Mouse (Mus musculus): ENCODE measurements around the gene Acr.

Acr gene

GRCm38 (mm10) chr15:89548837-89549236 lies 19.3 kb upstream of the Acr start:
- peak; percentile 68 for DNase-seq

DNA sequence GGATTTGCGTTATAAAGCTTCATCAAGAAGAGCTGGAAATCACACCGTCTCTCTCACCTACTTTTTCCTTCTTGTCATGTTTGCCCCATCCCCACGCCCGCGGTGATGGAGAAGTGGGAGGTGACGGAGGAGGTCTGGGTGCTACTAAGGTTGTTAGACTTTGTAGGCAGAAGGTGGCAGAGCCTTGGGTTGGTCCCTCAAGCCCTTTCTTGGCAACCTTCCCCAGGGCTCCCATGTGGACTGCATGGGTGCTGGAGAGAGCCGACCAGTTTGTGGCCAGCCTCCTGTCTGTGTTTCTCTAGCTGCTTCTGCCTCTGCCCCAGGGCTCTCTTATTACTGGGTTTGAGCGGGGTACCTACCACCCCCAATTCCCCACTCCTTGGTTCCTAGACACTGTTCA lies 17.6 kb upstream of the Acr start:
- no peak for DNase-seq

GRCm38 (mm10) chr15:89551733-89552132 lies 16.4 kb upstream of the Acr start:
- DNase-seq = no peak

DNA sequence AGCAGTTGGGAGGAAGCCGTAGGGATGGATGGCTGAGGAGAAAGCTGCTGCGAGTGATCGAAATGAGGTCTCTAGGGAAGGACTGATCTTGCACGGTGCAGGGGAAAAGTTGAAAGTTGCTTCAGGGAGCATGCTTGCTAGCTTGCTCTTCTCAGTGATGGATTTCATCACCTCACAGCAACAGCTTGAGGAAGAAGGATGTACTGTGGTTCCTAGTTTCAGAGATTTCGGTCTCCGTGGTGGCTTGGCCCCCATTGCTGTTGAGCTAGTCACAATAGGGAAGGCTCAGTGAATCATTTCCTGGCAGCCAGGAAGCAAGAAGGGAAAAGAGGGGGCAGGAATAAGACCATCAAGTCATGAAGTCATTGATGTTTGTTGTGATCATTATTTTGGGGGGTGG lies 12.5 kb upstream of the Acr start:
- no peak for DNase-seq

GRCm38 (mm10) chr15:89556401-89557178 lies 11.5 kb upstream of the Acr start:
- DNase-seq = peak; percentile 47

DNA sequence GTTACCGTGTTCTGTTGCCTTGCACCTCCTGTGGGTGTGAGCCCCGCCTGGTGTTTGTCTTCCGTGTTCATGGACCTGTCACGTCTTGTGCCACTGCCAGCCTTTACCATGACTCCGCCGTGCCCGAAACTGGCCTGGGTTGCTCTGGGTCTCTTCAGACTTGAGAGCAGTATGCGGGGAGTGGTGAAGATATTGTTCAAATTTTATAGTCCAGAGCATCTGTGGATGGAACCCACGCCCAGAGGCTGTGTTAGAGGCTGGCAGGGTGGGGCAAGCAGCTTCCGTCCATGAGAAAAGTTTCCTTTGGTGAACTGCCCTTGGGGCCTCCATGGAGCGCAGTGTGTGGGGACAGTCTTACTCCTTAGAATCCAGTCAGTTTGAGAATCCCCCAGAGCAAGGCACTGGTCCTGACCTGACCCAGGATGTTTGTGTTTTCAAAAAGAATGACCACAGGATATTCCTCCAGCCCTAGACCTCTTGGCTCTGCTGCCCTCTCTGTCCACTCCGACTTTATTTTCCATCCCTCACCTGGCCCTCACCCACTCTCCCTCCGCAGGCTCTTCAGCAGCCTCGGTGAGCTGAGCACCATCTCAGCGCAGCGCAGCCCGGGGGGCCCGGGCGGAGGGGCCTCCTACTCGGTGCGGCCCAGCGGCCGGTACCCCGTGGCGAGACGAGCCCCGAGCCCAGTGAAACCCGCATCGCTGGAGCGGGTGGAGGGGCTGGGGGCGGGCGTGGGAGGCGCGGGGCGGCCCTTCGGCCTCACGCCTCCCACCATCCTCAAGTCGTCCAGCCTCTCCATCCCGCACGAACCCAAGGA lies 10.7 kb upstream of the Acr start:
- DNase-seq = no peak

GRCm38 (mm10) chr15:89557996-89558390 lies 10.1 kb upstream of the Acr start:
- DNase-seq = no peak

DNA sequence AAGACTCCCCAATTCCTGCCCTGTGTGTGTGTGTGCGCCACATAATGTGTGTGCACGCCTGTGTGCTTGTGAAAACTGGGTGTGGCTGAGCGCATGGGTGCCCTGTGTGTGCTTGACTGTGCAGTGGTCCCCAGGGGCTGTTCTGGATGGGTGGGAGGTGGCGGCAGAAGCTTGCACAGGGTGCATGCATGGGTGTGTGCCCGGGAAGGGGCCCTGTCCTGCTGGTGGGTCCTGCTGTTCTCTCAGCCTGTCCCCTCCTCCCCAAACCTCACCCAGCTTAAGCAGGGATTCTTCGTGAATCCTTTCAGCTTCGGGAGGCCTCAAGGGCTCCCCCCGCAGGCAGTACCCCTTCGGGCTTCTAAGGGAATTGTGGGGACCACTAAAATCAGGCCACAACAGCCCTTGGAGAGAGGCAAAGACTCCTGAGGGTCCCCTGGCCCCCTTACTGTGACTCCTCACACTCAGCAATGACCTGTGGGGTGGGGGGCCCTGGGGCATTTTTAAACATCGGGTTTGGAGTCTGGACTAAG lies 8.9 kb upstream of the Acr start:
- DNase-seq = no peak

DNA sequence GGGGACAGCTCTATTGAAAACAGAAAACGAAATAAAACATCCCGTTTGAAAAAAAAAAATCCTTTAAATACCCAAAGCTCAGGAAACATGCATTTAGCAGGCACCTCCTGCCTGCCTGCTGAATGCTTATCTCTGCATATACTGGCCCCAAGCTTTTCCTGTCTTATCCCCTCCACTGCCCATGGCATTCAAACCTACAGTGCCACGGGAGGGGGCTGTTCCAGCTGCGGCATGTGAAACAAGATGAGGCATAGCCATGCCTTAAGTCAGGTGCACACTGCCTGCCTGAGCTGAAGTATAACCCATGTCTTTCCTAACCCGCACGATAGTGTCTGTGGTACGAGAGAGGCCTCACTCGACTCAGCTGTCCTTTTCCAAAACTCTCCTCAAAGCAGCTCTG lies 4.0 kb downstream of the Acr start:
- no peak for DNase-seq

DNA sequence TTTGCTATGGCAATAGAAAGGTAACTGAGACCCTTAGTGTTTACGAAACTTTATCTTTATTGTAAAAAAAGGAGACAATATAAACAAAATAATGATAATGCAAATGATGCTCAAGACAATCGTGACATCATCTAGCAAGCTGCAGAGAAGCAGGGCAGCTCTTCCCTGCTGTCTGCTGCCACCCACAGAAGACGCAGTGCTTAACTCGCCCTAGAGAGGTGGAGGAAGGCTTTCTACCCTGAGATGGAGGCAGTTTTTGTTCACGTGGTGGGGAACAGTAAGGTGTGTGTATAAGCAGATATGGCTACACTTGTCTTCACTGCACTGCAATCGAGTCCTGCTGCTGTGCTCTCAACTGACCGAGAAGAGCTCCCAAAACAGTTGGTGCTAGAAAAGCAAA lies 14.4 kb downstream of the Acr start:
- DNase-seq = no peak

GRCm38 (mm10) chr15:89585101-89585500 lies 17.0 kb downstream of the Acr start:
- no peak for DNase-seq

DNA sequence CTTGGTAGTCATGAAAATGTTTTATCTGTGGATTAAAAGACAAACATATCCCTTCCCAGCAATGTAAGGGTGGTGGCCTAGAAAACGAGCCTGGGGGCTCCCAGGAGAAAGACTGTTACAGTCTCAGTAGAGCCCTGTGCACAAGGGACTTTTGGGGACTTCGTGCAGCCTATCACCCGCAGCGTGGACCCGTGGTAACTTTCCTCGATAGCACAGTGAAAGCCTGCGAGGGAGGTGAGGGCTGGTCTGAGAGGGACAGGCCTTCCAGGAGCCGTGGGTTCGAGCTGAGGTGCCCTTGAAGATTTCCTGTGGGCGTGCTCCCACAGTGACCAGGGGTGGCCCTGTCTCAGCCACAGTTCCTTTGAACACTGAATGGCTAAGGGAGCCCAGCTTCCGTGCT lies 17.5 kb downstream of the Acr start:
- DNase-seq = no peak

DNA sequence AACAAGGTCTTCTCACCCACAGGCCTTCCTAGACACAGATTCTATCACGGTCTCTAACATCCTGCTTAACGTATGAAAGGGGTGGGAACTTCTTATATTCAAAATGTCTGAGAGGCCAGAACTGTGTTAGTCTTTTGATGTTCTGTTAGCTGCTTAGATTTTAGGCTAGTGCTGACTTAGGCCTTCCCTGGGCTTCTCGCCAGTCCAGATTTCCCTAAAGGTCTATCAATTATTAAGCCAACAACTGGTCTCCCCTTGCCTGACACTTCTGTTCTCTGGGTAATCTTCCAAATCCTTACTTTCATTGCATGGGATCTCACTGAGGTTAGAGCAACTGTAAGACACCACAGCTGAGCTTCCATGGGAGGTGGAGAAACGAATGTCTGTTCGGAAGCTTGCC lies 21.0 kb downstream of the Acr start:
- no peak for DNase-seq

DNA sequence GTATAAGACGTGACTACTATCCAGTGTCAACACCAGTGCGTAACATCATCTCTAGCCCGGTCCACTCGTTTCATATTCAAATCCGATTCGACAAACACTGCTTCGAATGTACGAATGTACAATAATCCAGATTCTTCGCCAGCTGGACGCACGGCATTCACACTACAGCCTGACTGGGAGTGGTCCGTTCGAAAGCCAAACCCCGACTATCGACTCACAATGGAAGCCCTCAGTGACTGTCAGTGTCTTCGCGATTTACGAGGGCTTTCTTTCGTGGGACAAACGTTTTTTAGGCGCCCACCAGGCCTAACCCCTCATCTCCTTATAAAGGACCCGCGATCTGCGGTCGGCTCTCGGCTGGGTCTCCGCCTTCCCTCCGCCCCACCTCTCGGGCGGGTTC lies 23.2 kb downstream of the Acr start:
- no peak for DNase-seq

GRCm38 (mm10) chr15:89591723-89592455 lies 23.8 kb downstream of the Acr start, which contains the start of gene Rabl2:
Rabl2 (minus strand) TSS chr15:89591923.
- peak; percentile 83 for DNase-seq

- no peak for DNase-seq
These were observed 24.4 kb downstream of the Acr start for GRCm38 (mm10) chr15:89592548-89592947.

DNA sequence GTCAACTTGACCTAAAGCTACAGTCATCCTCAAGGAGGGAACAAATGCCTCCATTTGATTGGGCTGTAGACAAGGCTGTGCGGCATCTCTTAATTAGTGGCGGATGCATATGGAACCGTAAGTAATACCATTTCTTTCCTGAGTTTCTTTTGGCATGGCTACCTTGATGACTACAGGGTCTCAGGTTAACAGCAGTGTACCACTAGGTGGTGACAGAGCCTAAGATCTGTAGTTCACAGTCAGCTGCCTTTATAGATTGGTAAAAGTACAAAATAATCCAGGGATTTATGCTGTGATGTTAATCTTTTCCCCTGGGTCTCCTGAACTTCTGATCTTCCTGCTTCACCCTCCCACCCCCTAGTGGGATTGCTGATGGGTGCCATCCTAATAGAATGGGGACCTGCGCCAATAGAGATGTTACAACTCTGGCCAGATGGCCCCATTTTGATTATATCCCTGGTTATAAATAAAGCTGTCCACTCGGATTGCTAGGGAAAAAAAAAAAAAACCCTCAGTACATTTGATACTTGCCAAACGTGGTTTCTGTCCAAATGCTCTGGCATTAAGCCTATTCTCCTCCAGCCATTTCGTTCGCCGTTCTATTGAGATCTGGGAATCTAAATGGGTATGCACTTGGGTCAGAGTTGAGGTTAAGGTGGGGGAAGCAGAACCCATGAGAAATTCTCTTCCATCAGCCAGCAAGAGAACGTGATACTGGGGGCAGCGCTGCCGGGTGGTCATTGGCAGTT lies 37.9 kb downstream of the Acr start:
- no peak for DNase-seq

DNA sequence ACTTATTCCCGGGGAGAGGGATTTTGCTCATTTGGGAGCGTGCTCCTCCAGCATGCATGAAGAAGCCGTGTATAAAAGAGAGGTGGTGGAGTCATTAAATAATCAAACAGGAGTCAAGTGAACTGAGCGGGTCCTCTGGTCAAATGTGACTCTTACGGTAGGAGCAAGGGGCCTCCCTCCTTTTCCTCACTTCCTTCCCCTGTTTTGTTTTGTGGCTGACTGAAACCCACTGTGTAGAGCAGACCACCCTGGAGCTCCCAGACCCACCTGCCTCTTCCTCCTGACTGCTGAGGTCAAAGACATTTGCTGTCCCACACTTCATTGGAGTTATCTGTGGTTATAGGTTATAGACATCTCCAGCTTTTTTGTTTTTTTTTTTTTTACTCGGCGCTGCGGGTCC lies 39.4 kb downstream of the Acr start:
- DNase-seq = no peak

GRCm38 (mm10) chr15:89607888-89608287 lies 39.8 kb downstream of the Acr start:
- no peak for DNase-seq

- DNase-seq = peak; percentile 75
These were observed 54.3 kb downstream of the Acr start for GRCm38 (mm10) chr15:89622312-89622958.

- DNase-seq = no peak
These were observed 55.0 kb downstream of the Acr start for GRCm38 (mm10) chr15:89622959-89623625.

DNA sequence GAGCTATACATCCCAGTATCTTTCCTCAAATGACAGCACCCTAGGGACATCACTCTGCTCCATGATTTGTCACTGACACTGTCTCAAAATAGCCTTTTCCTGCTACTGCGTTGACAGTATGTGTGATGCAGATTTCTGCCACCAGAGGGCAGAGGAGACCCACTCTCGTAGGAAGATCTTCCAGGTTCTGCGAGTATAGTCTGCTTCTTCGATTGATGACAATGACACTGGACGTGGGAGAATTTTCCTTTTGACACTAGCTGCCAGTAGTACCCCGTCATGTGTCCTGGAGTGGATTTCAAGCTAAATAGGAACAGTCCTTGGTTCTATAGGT lies 55.5 kb downstream of the Acr start:
- peak; percentile 92 for DNase-seq

Data from right cerebral cortex, postnatal 4 days (tissue).